Mouse (Mus musculus) gastrocnemius, adult 18-20 months (tissue): ENCODE results near the gene Qpctl. TPM values are rescaled to one million over a fixed set of nuclear protein-coding genes. Genes with fewer than 3 reads are reported as not detected.

Experiments
- microRNA-seq: library from miRNA; unstranded; fragments of <30 nt; microRNA quantifications from one replicate; pipeline ENCODE4 v1.2.0, GENCODE M21; 2021
- total RNA-seq, 2 experiments: library from RNA; stranded (reverse); gene quantifications; 2 replicates each; pipeline ENCODE4 v1.2.3; 2021

The Qpctl gene
- total RNA-seq, 2 experiments from 2014 or later: 1.9 to 2.0 TPM

Small RNAs within 50 kb of the gene (microRNA-seq; reads per million reads assigned to microRNA genes)
- 101 reads per million, percentile 60 among the genes with 10 or more reads in this experiment for gene Mir330

Other genes with a start within 250 kb of the Qpctl start
- 1 to 10 TPM; 3.6 to 5.6 TPM for gene Ccdc61, start 238.9 kb downstream of the Qpctl start, total RNA-seq
- 1 to 10 TPM; 1.1 to 1.9 TPM for gene Nova2, start 223.4 kb downstream of the Qpctl start, total RNA-seq
- not detected for gene Nanos2, start 161.9 kb downstream of the Qpctl start, total RNA-seq
- 1 to 10 TPM; 8.7 to 8.9 TPM for gene Mypop, start 158.0 kb downstream of the Qpctl start, total RNA-seq
- 10 to 100 TPM; 18.3 to 18.5 TPM for gene Irf2bp1, start 145.2 kb downstream of the Qpctl start, total RNA-seq
- gene Foxa3, start 125.8 kb downstream of the Qpctl start, total RNA-seq: under 1 TPM in 1 of 2 experiments, not detected in 1; 0.09 TPM
- gene Sympk, start 124.9 kb downstream of the Qpctl start, total RNA-seq: 10 to 100 TPM; 74.1 to 74.6 TPM
- gene Rsph6a, start 94.6 kb downstream of the Qpctl start, total RNA-seq: not detected
- gene Dmwd, start 73.1 kb downstream of the Qpctl start, total RNA-seq: 10 to 100 TPM; 33.8 to 39.1 TPM
- gene Dmpk, start 65.4 kb downstream of the Qpctl start, total RNA-seq: 100 to 1,000 TPM; 232 to 265 TPM
- 1 to 10 TPM; 1.7 to 2.1 TPM for gene Six5, start 54.7 kb downstream of the Qpctl start, total RNA-seq
- not detected for gene Gm4969, start 30.9 kb downstream of the Qpctl start, total RNA-seq
- gene Fbxo46, start 29.4 kb downstream of the Qpctl start, total RNA-seq: 1 to 10 TPM; 2.2 to 2.6 TPM
- gene Snrpd2, start 431 bp upstream of the Qpctl start, total RNA-seq: 10 to 100 TPM; 50.5 to 55.4 TPM
- not detected for gene Gipr, start 16.8 kb upstream of the Qpctl start, total RNA-seq
- gene Eml2, start 27.1 kb upstream of the Qpctl start, total RNA-seq: 10 to 100 TPM; 13.9 to 15.0 TPM
- gene Gpr4, start 63.2 kb upstream of the Qpctl start, total RNA-seq: 1 to 10 TPM; 1.3 to 3.3 TPM
- gene Opa3, start 79.0 kb upstream of the Qpctl start, total RNA-seq: 10 to 100 TPM; 41.3 to 47.1 TPM
- 10 to 100 TPM; 11.6 to 22.2 TPM for gene Vasp, start 122.5 kb upstream of the Qpctl start, total RNA-seq
- gene Ppm1n, start 130.8 kb upstream of the Qpctl start, total RNA-seq: under 1 TPM; 0.30 to 0.36 TPM
- gene Rtn2, start 133.3 kb upstream of the Qpctl start, total RNA-seq: 1,000 to 10,000 TPM; 1,025 to 1,102 TPM
- 1 to 10 TPM in 1 of 2 experiments, under 1 TPM in 1; 0.57 to 2.5 TPM for gene Fosb, start 160.8 kb upstream of the Qpctl start, total RNA-seq
- 10 to 100 TPM; 30.0 to 30.8 TPM for gene Ercc1, start 195.5 kb upstream of the Qpctl start, total RNA-seq
- 10 to 100 TPM; 10.8 to 11.4 TPM for gene Cd3eap, start 210.2 kb upstream of the Qpctl start, total RNA-seq
- 1 to 10 TPM; 3.6 to 5.3 TPM for gene Ppp1r13l, start 210.5 kb upstream of the Qpctl start, total RNA-seq
- 10 to 100 TPM in 1 of 2 experiments, 1 to 10 TPM in 1; 9.0 to 10.6 TPM for gene Ercc2, start 232.7 kb upstream of the Qpctl start, total RNA-seq